Mouse (Mus musculus) embryonic facial prominence, embryonic 13.5 days (tissue): ENCODE measurements around the gene Dph1. TPM values are rescaled to one million over a fixed set of nuclear protein-coding genes. Genes with fewer than 3 reads are reported as not detected.

Experiments
- ATAC-seq: fragments of 200-750 bp; cut with Nextera tagmentation; 2 replicates; pipeline ENCODE4 v1.8.0; 2017; ENCODE audit warnings: low read depth; ENCODE audit not compliant: insufficient number of reproducible peaks, insufficient read depth, low FRiP score, low TSS enrichment
- H3K27ac ChIP-seq: fragments of 300-500 bp; sonication (generic); 2 replicates; pipeline ENCODE4 v1.5.1; 2015; ENCODE audit warnings: moderate library complexity, mild to moderate bottlenecking, inconsistent platforms
- H3K27me3 ChIP-seq: fragments of 300-500 bp; sonication (generic); 2 replicates; pipeline ENCODE4 v1.6.1; 2015; ENCODE audit warnings: mild to moderate bottlenecking, inconsistent platforms
- H3K36me3 ChIP-seq: fragments of 300-500 bp; sonication (generic); 2 replicates; pipeline ENCODE4 v1.6.1; 2015; ENCODE audit warnings: mild to moderate bottlenecking, inconsistent platforms
- H3K4me1 ChIP-seq: fragments of 300-500 bp; sonication (generic); 2 replicates; pipeline ENCODE4 v1.6.1; 2015; ENCODE audit warnings: inconsistent platforms
- H3K4me2 ChIP-seq: fragments of 300-500 bp; sonication (generic); 2 replicates; pipeline ENCODE4 v1.6.1; 2015; ENCODE audit warnings: moderate library complexity, mild to moderate bottlenecking, inconsistent platforms
- H3K4me3 ChIP-seq: fragments of 300-500 bp; sonication (generic); 2 replicates; pipeline ENCODE4 v1.5.1; 2015; ENCODE audit warnings: mild to moderate bottlenecking, inconsistent platforms
- H3K9ac ChIP-seq: fragments of 300-500 bp; sonication (generic); 2 replicates; pipeline ENCODE4 v1.6.1; 2015; ENCODE audit warnings: mild to moderate bottlenecking, inconsistent platforms
- H3K9me3 ChIP-seq: fragments of 300-500 bp; sonication (generic); 2 replicates; pipeline ENCODE4 v1.6.1; 2016; ENCODE audit warnings: inconsistent platforms
- WGBS: fragments of 180-500 bp; shearing (Covaris S2); methylation state at CpG from one replicate; pipeline ENCODE4 v1.1.7; 2015; ENCODE audit warnings: mixed read lengths; 5-methylcytosine and 5-hydroxymethylcytosine counted together
- polyA plus RNA-seq: library from polyadenylated mRNA; unstranded; fragments of >200 nt; fragmentation: Nextera tagmentation; extraction: Ambion mirVana; gene quantifications from 2 replicates; pipeline ENCODE4 v1.2.1, GENCODE M21; 2015

The Dph1 gene
- polyA plus RNA-seq, 1 experiment from 2014 or later = 24.5 TPM

GRCm38 (mm10) chr11:75201721-75202120, 10.7 kb upstream of the Dph1 start:
- H3K4me3 ChIP-seq = no peak overlapping the region
- H3K4me1 ChIP-seq = peaks cover 19% of the 10 kb centered on the region; the same call in 1 of the 2 replicates
- no peaks in the 10 kb centered on the region for H3K36me3 ChIP-seq
- 47% methylated on average over 8 of the region's 8 CpGs for WGBS
- H3K9me3 ChIP-seq = no peaks in the 10 kb centered on the region
- H3K27me3 ChIP-seq = peaks cover 37% of the 10 kb centered on the region
- H3K9ac ChIP-seq = no peak overlapping the region
- no peak overlapping the region for H3K4me2 ChIP-seq
- ATAC-seq = no peak
- no peak overlapping the region for H3K27ac ChIP-seq

- Histone ChIP-seq H3K27ac (no peak overlapping the region), H3K4me2 (no peak overlapping the region), H3K4me1 (peaks cover 19% of the 10 kb centered on the region; the same call in 1 of the 2 replicates), H3K27me3 (peaks cover 45% of the 10 kb centered on the region), H3K9ac (no peak overlapping the region), H3K4me3 (no peak overlapping the region), H3K36me3 (no peaks in the 10 kb centered on the region), H3K9me3 (no peaks in the 10 kb centered on the region)
- 85% methylated on average over 12 of the region's 12 CpGs for WGBS
- ATAC-seq = no peak
Measured at GRCm38 (mm10) chr11:75200935-75201334, 9.9 kb upstream of the Dph1 start.

- Histone ChIP-seq H3K4me1 (peaks cover 26% of the 10 kb centered on the region), H3K9ac (no peak overlapping the region), H3K27ac (no peak overlapping the region), H3K9me3 (no peaks in the 10 kb centered on the region), H3K36me3 (no peaks in the 10 kb centered on the region), H3K27me3 (peaks cover 55% of the 10 kb centered on the region), H3K4me2 (no peak overlapping the region), H3K4me3 (no peak overlapping the region)
- no peak for ATAC-seq
- 77% methylated on average over 5 of the region's 5 CpGs for WGBS
Measured at GRCm38 (mm10) chr11:75199951-75200350, 8.9 kb upstream of the Dph1 start.

- no peak overlapping the region for H3K9ac ChIP-seq
- H3K4me3 ChIP-seq = no peak overlapping the region
- no peak overlapping the region for H3K27ac ChIP-seq
- 67% methylated on average over 4 of the region's 4 CpGs for WGBS
- peaks cover 30% of the 10 kb centered on the region for H3K4me1 ChIP-seq
- H3K4me2 ChIP-seq = no peak overlapping the region
- H3K27me3 ChIP-seq = peaks cover 66% of the 10 kb centered on the region
- no peaks in the 10 kb centered on the region for H3K9me3 ChIP-seq
- ATAC-seq = no peak
- no peaks in the 10 kb centered on the region for H3K36me3 ChIP-seq
Measured at GRCm38 (mm10) chr11:75198792-75199191, 7.8 kb upstream of the Dph1 start.

GRCm38 (mm10) chr11:75197956-75198355, 6.9 kb upstream of the Dph1 start:
- H3K27me3 ChIP-seq = peaks cover 74% of the 10 kb centered on the region
- ATAC-seq = no peak
- H3K9me3 ChIP-seq = no peaks in the 10 kb centered on the region
- H3K4me1 ChIP-seq = peaks cover 37% of the 10 kb centered on the region
- no peak overlapping the region for H3K4me2 ChIP-seq
- 28% methylated on average over 7 of the region's 7 CpGs for WGBS
- H3K9ac ChIP-seq = no peak overlapping the region
- no peak overlapping the region for H3K27ac ChIP-seq
- H3K4me3 ChIP-seq = no peak overlapping the region
- no peaks in the 10 kb centered on the region for H3K36me3 ChIP-seq

- Histone ChIP-seq H3K4me2 (no peak overlapping the region; the same call in 1 of the 2 replicates), H3K4me1 (peaks cover 42% of the 10 kb centered on the region), H3K9me3 (no peaks in the 10 kb centered on the region), H3K4me3 (no peak overlapping the region), H3K27me3 (peaks cover 86% of the 10 kb centered on the region), H3K36me3 (no peaks in the 10 kb centered on the region), H3K9ac (no peak overlapping the region), H3K27ac (no peak overlapping the region)
- 39% methylated on average over 6 of the region's 6 CpGs for WGBS
- no peak for ATAC-seq
Measured at GRCm38 (mm10) chr11:75196131-75196530, 5.1 kb upstream of the Dph1 start.

GRCm38 (mm10) chr11:75194850-75195461, 3.9 kb upstream of the Dph1 start:
- Histone ChIP-seq H3K36me3 (no peaks in the 10 kb centered on the region), H3K4me3 (peak overlapping the region; percentile 59), H3K9me3 (no peaks in the 10 kb centered on the region), H3K27me3 (peaks cover 87% of the 10 kb centered on the region), H3K4me1 (peaks cover 45% of the 10 kb centered on the region), H3K27ac (no peak overlapping the region), H3K4me2 (peak overlapping the region; percentile 88), H3K9ac (peak overlapping the region; percentile 67)
- WGBS = under 1% methylated on average over 39 of the region's 39 CpGs
- ATAC-seq = no peak

GRCm38 (mm10) chr11:75194121-75194849, 3.2 kb upstream of the Dph1 start:
- Histone ChIP-seq H3K4me1 (peaks cover 52% of the 10 kb centered on the region), H3K4me2 (peak overlapping the region; percentile 88), H3K9me3 (no peaks in the 10 kb centered on the region), H3K27ac (no peak overlapping the region), H3K4me3 (peak overlapping the region; percentile 59), H3K9ac (peak overlapping the region; percentile 67), H3K36me3 (no peaks in the 10 kb centered on the region), H3K27me3 (peaks cover 83% of the 10 kb centered on the region)
- under 1% methylated on average over 52 of the region's 52 CpGs for WGBS
- no peak for ATAC-seq

GRCm38 (mm10) chr11:75193256-75194071, 2.4 kb upstream of the Dph1 start, which contains the start of gene Rtn4rl1:
TSS of gene Rtn4rl1 (plus strand) at chr11:75193783.
- Histone ChIP-seq H3K4me2 (peak within 1 kb of the TSS; percentile 88), H3K36me3 (no peaks in the 10 kb centered on the region), H3K4me1 (peaks cover 57% of the 10 kb centered on the region), H3K9ac (peak within 1 kb of the TSS; percentile 67), H3K4me3 (peak within 1 kb of the TSS; percentile 59), H3K27me3 (peaks cover 75% of the 10 kb centered on the region), H3K9me3 (no peaks in the 10 kb centered on the region), H3K27ac (no peak within 1 kb of the TSS)
- ATAC-seq = no peak
- 0% methylated on average over 79 of the region's 84 CpGs for WGBS

GRCm38 (mm10) chr11:75192336-75193214, 1.5 kb upstream of the Dph1 start:
- H3K4me2 ChIP-seq = peak overlapping the region; percentile 88
- peak overlapping the region; percentile 67; the same call in 1 of the 2 replicates for H3K9ac ChIP-seq
- no peak for ATAC-seq
- H3K9me3 ChIP-seq = no peaks in the 10 kb centered on the region
- no peaks in the 10 kb centered on the region for H3K36me3 ChIP-seq
- peaks cover 57% of the 10 kb centered on the region for H3K4me1 ChIP-seq
- H3K4me3 ChIP-seq = peak overlapping the region; percentile 59
- no peak overlapping the region for H3K27ac ChIP-seq
- H3K27me3 ChIP-seq = peaks cover 66% of the 10 kb centered on the region
- WGBS = 20% methylated on average over 13 of the region's 13 CpGs

- no peak for ATAC-seq
- Histone ChIP-seq H3K9me3 (no peaks in the 10 kb centered on the region), H3K4me2 (no peak overlapping the region), H3K27ac (no peak overlapping the region), H3K4me1 (peaks cover 57% of the 10 kb centered on the region), H3K4me3 (no peak overlapping the region), H3K36me3 (no peaks in the 10 kb centered on the region), H3K27me3 (peaks cover 59% of the 10 kb centered on the region), H3K9ac (no peak overlapping the region)
- 48% methylated on average over 6 of the region's 6 CpGs for WGBS
Measured at GRCm38 (mm10) chr11:75191841-75192240, 800 bp upstream of the Dph1 start.
